Mouse (Mus musculus) embryonic facial prominence, embryonic 15.5 days (tissue): ENCODE data around the gene Rps27a. TPM values are rescaled to one million over a fixed set of nuclear protein-coding genes. Genes with fewer than 3 reads are reported as not detected.

Source experiments
- ATAC-seq: fragments of 200-750 bp; cut with Nextera tagmentation; 2 replicates; pipeline ENCODE4 v1.8.0; 2017; ENCODE audit warnings: low read depth, moderate TSS enrichment; ENCODE audit not compliant: insufficient number of reproducible peaks, low FRiP score, low TSS enrichment
- H3K27ac ChIP-seq: fragments of 300-500 bp; sonication (generic); replicated peaks from 2 replicates; pipeline ENCODE4 v1.5.1; 2015; ENCODE audit warnings: mild to moderate bottlenecking, inconsistent platforms
- H3K27me3 ChIP-seq: fragments of 300-500 bp; sonication (generic); 2 replicates; pipeline ENCODE4 v1.6.1; 2015; ENCODE audit warnings: inconsistent platforms
- H3K36me3 ChIP-seq: fragments of 300-500 bp; sonication (generic); 2 replicates; pipeline ENCODE4 v1.6.1; 2015; ENCODE audit warnings: mild to moderate bottlenecking, inconsistent platforms
- H3K4me1 ChIP-seq: fragments of 300-500 bp; sonication (generic); 2 replicates; pipeline ENCODE4 v1.6.1; 2015; ENCODE audit warnings: inconsistent platforms
- H3K4me2 ChIP-seq: fragments of 300-500 bp; sonication (generic); replicated peaks from 2 replicates; pipeline ENCODE4 v1.6.1; 2015; ENCODE audit warnings: mild to moderate bottlenecking, inconsistent platforms
- H3K4me3 ChIP-seq: fragments of 300-500 bp; sonication (generic); replicated peaks from 2 replicates; pipeline ENCODE4 v1.5.1; 2015; ENCODE audit warnings: mild to moderate bottlenecking, inconsistent platforms
- H3K9ac ChIP-seq: fragments of 300-500 bp; sonication (generic); 2 replicates; pipeline ENCODE4 v1.6.1; 2015; ENCODE audit warnings: inconsistent platforms
- H3K9me3 ChIP-seq: fragments of 300-500 bp; sonication (generic); replicated peaks from 2 replicates; pipeline ENCODE4 v1.6.1; 2016; ENCODE audit warnings: inconsistent platforms
- WGBS: fragments of 180-500 bp; shearing (Covaris S2); methylation state at CpG from one replicate; pipeline ENCODE4 v1.1.7; 2015; 5-methylcytosine and 5-hydroxymethylcytosine counted together
- polyA plus RNA-seq: library from polyadenylated mRNA; unstranded; fragments of >200 nt; fragmentation: Nextera tagmentation; extraction: Ambion mirVana; gene quantifications from 2 replicates; pipeline ENCODE4 v1.2.1, GENCODE M21; 2015

Rps27a gene
- polyA plus RNA-seq = 1,018 and 1,131 TPM in 2 replicates

DNA sequence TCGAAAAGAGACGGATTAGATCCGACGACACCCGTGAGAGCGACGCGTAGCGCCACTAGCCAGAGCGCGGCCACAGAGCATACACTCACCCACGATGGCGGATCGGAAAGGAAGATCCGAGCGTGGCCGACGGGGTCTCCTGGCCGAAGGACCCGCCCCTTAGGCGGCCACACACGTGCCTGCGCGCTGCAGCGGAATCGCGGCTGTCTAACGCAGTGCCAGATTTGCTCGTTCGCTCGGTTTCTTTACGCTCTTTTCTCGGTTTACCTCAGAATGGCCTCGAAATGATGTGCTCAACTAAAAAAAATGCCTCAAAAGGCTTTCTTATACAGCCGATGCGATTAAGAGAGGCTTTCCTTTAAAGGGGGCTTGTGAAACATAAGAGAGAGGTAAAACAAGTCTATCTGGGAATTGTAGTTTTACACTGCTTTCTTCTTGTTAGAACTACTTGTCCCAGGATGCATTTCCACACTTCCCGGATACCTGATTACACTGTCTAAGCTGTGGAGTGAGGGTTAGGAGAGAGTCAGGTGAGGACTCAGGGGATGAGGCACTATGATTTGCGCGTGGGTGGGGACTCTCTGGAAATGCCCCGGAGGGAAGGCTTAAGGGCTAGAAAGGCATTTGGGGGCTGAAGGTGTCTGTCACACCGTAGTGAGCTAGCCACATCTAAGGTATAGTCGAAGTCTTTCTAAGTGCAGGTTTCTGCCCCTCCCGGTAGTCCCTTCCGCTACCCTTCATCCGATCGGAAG is at the start of gene Rps27a, which contains the start of gene Clhc1:
Rps27a (minus strand) TSS at position 358 of the 752 bp plus-strand sequence.
Clhc1 (plus strand) TSS at position 199 of the 752 bp plus-strand sequence.
- under 1% methylated on average over 46 of the region's 46 CpGs for WGBS
- no peaks in the 10 kb centered on the region for H3K27me3 ChIP-seq
- peak; percentile 98 for ATAC-seq

GRCm38 (mm10) chr11:29597159-29597558 is 49.2 kb upstream of the Rps27a start:
- no peak for ATAC-seq
- Histone ChIP-seq H3K4me1 (no peaks in the 10 kb centered on the region), H3K9ac (no peak overlapping the region), H3K4me2 (no peak overlapping the region), H3K9me3 (no peaks in the 10 kb centered on the region; the same call in 1 of the 2 replicates), H3K36me3 (no peaks in the 10 kb centered on the region), H3K4me3 (no peak overlapping the region), H3K27me3 (no peaks in the 10 kb centered on the region), H3K27ac (no peak overlapping the region)

More for the DNA sequence above, at the start of gene Rps27a, which contains the start of gene Clhc1:
- no peaks in the 10 kb centered on the region for H3K9me3 ChIP-seq
- peaks cover 7% of the 10 kb centered on the region for H3K4me1 ChIP-seq
- H3K4me3 ChIP-seq = peak within 1 kb of the TSS; percentile 81
- peaks cover 29% of the 10 kb centered on the region for H3K36me3 ChIP-seq
- peak within 1 kb of the TSS; percentile 64 for H3K4me2 ChIP-seq
- H3K9ac ChIP-seq = peak within 1 kb of the TSS; percentile 90
- peak within 1 kb of the TSS; percentile 93 for H3K27ac ChIP-seq

DNA sequence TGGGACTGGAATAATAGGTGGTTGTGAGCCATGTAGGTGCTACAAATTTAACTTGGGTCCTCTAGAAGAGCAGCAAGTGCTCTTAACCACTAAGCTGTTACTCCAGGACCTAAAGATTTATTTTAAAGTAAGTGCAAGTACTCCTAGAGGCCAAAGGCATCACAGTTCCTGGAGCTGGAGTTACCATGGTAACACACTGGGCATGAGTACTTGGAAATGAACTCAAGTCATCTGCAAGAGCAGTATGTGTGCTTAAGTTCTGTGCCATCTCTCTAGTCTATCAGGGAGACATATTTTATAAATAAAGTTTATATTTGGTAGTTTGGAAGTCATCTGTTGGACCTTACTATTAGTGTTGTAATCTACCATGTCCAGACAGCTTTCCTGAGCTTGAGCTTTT is 47.3 kb upstream of the Rps27a start:
- Histone ChIP-seq H3K27me3 (no peaks in the 10 kb centered on the region), H3K9ac (no peak overlapping the region), H3K9me3 (no peaks in the 10 kb centered on the region; the same call in 1 of the 2 replicates), H3K36me3 (no peaks in the 10 kb centered on the region), H3K4me3 (no peak overlapping the region), H3K4me2 (no peak overlapping the region), H3K27ac (no peak overlapping the region), H3K4me1 (no peaks in the 10 kb centered on the region)
- ATAC-seq = no peak

GRCm38 (mm10) chr11:29579610-29580009 is 31.7 kb upstream of the Rps27a start:
- Histone ChIP-seq H3K4me3 (no peak overlapping the region), H3K27ac (no peak overlapping the region), H3K9ac (no peak overlapping the region), H3K4me2 (no peak overlapping the region), H3K27me3 (no peaks in the 10 kb centered on the region), H3K9me3 (no peaks in the 10 kb centered on the region), H3K36me3 (no peaks in the 10 kb centered on the region), H3K4me1 (no peaks in the 10 kb centered on the region)
- no peak for ATAC-seq

GRCm38 (mm10) chr11:29572656-29573055 is 24.7 kb upstream of the Rps27a start:
- Histone ChIP-seq H3K27ac (no peak overlapping the region), H3K4me3 (no peak overlapping the region), H3K4me2 (no peak overlapping the region), H3K9me3 (no peaks in the 10 kb centered on the region), H3K9ac (no peak overlapping the region), H3K27me3 (no peaks in the 10 kb centered on the region), H3K4me1 (no peaks in the 10 kb centered on the region), H3K36me3 (no peaks in the 10 kb centered on the region)
- no peak for ATAC-seq
- WGBS = 73% methylated on average over 2 of the region's 2 CpGs

GRCm38 (mm10) chr11:29571536-29571935 is 23.6 kb upstream of the Rps27a start:
- Histone ChIP-seq H3K9me3 (no peaks in the 10 kb centered on the region), H3K9ac (no peak overlapping the region), H3K4me3 (no peak overlapping the region), H3K4me1 (no peaks in the 10 kb centered on the region), H3K27ac (no peak overlapping the region), H3K36me3 (no peaks in the 10 kb centered on the region), H3K4me2 (no peak overlapping the region), H3K27me3 (no peaks in the 10 kb centered on the region)
- ATAC-seq = no peak
- WGBS = 39% methylated on average over 3 of the region's 3 CpGs

DNA sequence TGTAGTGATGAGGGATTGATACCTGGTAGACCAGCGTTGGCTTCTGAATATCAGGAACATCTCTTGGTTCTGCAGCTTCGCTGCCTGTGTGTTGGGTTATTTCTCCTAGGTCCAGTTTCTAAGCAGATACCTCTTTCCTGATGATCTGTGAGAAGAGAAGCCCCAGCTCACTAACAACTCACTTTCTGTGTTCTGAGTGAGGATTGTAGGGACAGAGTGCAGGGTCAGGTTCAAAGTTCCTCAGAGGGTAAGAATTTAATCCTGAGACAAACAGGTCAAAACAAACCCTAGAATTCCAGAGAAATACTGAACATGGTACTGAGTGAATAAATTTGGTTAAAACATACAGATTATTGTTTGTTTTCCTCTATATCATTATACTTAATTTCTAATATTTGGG is 15.5 kb upstream of the Rps27a start:
- Histone ChIP-seq H3K36me3 (no peaks in the 10 kb centered on the region), H3K4me2 (no peak overlapping the region), H3K9ac (no peak overlapping the region), H3K9me3 (no peaks in the 10 kb centered on the region), H3K27ac (no peak overlapping the region), H3K4me1 (no peaks in the 10 kb centered on the region), H3K27me3 (no peaks in the 10 kb centered on the region), H3K4me3 (no peak overlapping the region)
- no peak for ATAC-seq
- WGBS = 79% methylated on average over 2 of the region's 2 CpGs

DNA sequence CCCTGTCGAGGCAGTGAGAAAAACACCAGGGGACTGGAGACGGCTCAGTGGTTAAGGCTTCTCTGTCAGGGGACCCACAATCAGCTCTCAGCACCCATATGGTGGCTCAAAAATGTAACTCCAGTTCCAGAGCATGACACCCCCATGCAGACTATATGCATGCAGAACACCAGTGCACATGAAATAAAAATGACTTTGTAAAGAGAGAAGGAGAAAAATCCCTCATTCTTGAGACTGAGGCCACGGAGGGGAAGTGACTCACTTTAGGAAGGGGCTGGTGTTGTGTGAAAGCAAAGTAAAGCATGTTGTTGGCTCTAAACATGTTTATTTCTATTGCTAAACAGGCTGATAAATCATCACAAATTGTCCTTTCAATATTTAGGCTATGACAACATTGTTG is 13.1 kb upstream of the Rps27a start:
- Histone ChIP-seq H3K4me2 (no peak overlapping the region), H3K4me1 (no peaks in the 10 kb centered on the region), H3K36me3 (no peaks in the 10 kb centered on the region), H3K9ac (no peak overlapping the region), H3K27ac (no peak overlapping the region), H3K9me3 (no peaks in the 10 kb centered on the region), H3K4me3 (no peak overlapping the region), H3K27me3 (no peaks in the 10 kb centered on the region)
- 77% methylated on average over 3 of the region's 3 CpGs for WGBS
- no peak for ATAC-seq

DNA sequence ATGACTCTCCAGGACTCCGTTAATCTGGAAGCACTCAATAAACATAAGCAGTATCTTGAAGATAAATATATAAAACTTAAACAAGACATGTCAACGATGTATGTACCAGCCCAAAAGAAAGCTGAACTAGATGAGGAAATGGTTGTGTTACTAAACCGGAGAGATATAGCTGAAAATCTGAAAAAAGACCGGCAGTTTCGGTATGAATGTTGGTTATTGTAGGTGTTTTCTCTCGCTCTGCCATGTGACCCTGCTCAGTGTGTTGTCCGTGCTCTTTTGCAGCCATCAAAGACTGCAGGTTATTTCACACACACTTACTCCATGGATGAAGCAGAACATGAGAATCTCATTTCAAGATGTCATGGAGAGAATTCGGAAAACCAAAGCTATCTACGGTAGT is 12.5 kb upstream of the Rps27a start:
- 83% methylated on average over 9 of the region's 9 CpGs for WGBS

DNA sequence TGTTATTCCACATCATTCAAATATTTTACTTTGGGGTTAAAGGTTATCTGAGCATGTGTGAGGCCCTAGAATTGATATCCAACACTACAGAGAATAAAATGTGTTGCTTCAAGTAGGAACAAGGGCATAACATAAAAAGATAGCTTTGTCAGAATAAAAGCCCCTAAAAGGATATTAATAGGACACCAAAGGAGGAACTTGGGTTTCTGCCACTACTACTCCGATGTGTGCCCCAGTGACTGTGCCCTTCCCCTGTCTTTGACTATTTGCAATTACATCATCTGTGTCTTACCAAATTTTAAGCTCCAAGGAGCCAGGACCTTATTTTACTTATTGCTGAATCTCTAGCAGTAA is 1.5 kb upstream of the Rps27a start:
- H3K4me3 ChIP-seq = no peak overlapping the region
- H3K9me3 ChIP-seq = no peaks in the 10 kb centered on the region
- H3K4me1 ChIP-seq = peaks cover 7% of the 10 kb centered on the region
- WGBS = 79% methylated on average over 1 of the region's 1 CpGs
- H3K9ac ChIP-seq = no peak overlapping the region
- H3K4me2 ChIP-seq = no peak overlapping the region
- H3K27ac ChIP-seq = no peak overlapping the region
- H3K36me3 ChIP-seq = peaks cover 20% of the 10 kb centered on the region
- H3K27me3 ChIP-seq = no peaks in the 10 kb centered on the region
- ATAC-seq = no peak

More for the DNA sequence above, 12.5 kb upstream of the Rps27a start:
- Histone ChIP-seq H3K36me3 (no peaks in the 10 kb centered on the region), H3K9ac (no peak overlapping the region), H3K4me2 (no peak overlapping the region), H3K4me1 (no peaks in the 10 kb centered on the region), H3K9me3 (no peaks in the 10 kb centered on the region), H3K27ac (no peak overlapping the region), H3K4me3 (no peak overlapping the region), H3K27me3 (no peaks in the 10 kb centered on the region)
- ATAC-seq = no peak

GRCm38 (mm10) chr11:29548504-29549424 is 855 bp upstream of the Rps27a start:
- Histone ChIP-seq H3K27me3 (no peaks in the 10 kb centered on the region), H3K9ac (peak overlapping the region; percentile 90), H3K4me3 (peak overlapping the region; percentile 81), H3K4me1 (peaks cover 7% of the 10 kb centered on the region), H3K9me3 (no peaks in the 10 kb centered on the region), H3K4me2 (peak overlapping the region; percentile 64), H3K27ac (peak overlapping the region; percentile 93), H3K36me3 (peaks cover 26% of the 10 kb centered on the region)
- no peak for ATAC-seq
- 25% methylated on average over 23 of the region's 23 CpGs for WGBS
